Mouse (Mus musculus): ENCODE results near the gene Sdccag8. TPM values are rescaled to one million over a fixed set of nuclear protein-coding genes. Genes with fewer than 3 reads are reported as not detected.

The Sdccag8 gene
- 11.1 and 11.5 TPM in 2 replicates for polyA plus RNA-seq (2015; fragmentation: Nextera tagmentation; extraction: Ambion mirVana)

- H3K36me3 ChIP-seq (ENCODE audit: control insufficient read depth, insufficient read depth): no peaks in the 10 kb centered on the region
- peak within 1 kb of the TSS; percentile 97 for H3K4me3 ChIP-seq (ENCODE audit: low read length)
- H3K27ac ChIP-seq (ENCODE audit: low read length): peak within 1 kb of the TSS; percentile 99
- H3K4me2 ChIP-seq (ENCODE audit: low read depth, low read length): peak within 1 kb of the TSS; percentile 81
- H3K9me3 ChIP-seq (replicated peaks; ENCODE audit: control insufficient read depth, low read length): no peaks in the 10 kb centered on the region
- no peaks in the 10 kb centered on the region for H3K27me3 ChIP-seq (ENCODE audit: control insufficient read depth, insufficient read depth, low read length)
- 0% methylated on average over 25 of the region's 25 CpGs for WGBS
- H3K9ac ChIP-seq (ENCODE audit: low read length): peak within 1 kb of the TSS; percentile 94
- ATAC-seq (replicated peaks; ENCODE audit: extremely low read depth, insufficient read depth, low FRiP score): peak; percentile 94
- peaks cover 20% of the 10 kb centered on the region for H3K4me1 ChIP-seq (ENCODE audit: control insufficient read depth, insufficient read depth, low read length)
Observed at GRCm38 (mm10) chr1:176814591-176815062, at the start of gene Sdccag8. Gene Sdccag8 (plus strand): TSS chr1:176814660.

- Histone ChIP-seq H3K9ac (ENCODE audit: low read length) (no peak overlapping the region), H3K27ac (ENCODE audit: low read length) (no peak overlapping the region), H3K4me2 (ENCODE audit: low read depth, low read length) (no peak overlapping the region), H3K4me3 (ENCODE audit: low read length) (no peak overlapping the region), H3K27me3 (ENCODE audit: control insufficient read depth, insufficient read depth, low read length) (no peaks in the 10 kb centered on the region), H3K9me3 (replicated peaks; ENCODE audit: control insufficient read depth, low read length) (no peaks in the 10 kb centered on the region), H3K36me3 (ENCODE audit: control insufficient read depth, insufficient read depth) (peaks cover 20% of the 10 kb centered on the region; the same call in 1 of the 2 replicates), H3K4me1 (ENCODE audit: control insufficient read depth, insufficient read depth, low read length) (no peaks in the 10 kb centered on the region)
- 68% methylated on average over 4 of the region's 4 CpGs for WGBS
- no peak for ATAC-seq (replicated peaks; ENCODE audit: extremely low read depth, insufficient read depth, low FRiP score)
Observed at GRCm38 (mm10) chr1:176774533-176774932, 39.9 kb upstream of the Sdccag8 start.

GRCm38 (mm10) chr1:176789326-176789725 is 25.1 kb upstream of the Sdccag8 start:
- Histone ChIP-seq H3K36me3 (ENCODE audit: control insufficient read depth, insufficient read depth) (peaks cover 13% of the 10 kb centered on the region), H3K9ac (ENCODE audit: low read length) (no peak overlapping the region), H3K4me2 (ENCODE audit: low read depth, low read length) (no peak overlapping the region), H3K4me1 (ENCODE audit: control insufficient read depth, insufficient read depth, low read length) (no peaks in the 10 kb centered on the region), H3K27me3 (ENCODE audit: control insufficient read depth, insufficient read depth, low read length) (no peaks in the 10 kb centered on the region), H3K4me3 (ENCODE audit: low read length) (no peak overlapping the region), H3K9me3 (replicated peaks; ENCODE audit: control insufficient read depth, low read length) (no peaks in the 10 kb centered on the region), H3K27ac (ENCODE audit: low read length) (no peak overlapping the region)
- no peak for ATAC-seq (replicated peaks; ENCODE audit: extremely low read depth, insufficient read depth, low FRiP score)
- 84% methylated on average over 7 of the region's 7 CpGs for WGBS

GRCm38 (mm10) chr1:176792175-176792574 is 22.3 kb upstream of the Sdccag8 start:
- WGBS: 95% methylated on average over 1 of the region's 1 CpGs

GRCm38 (mm10) chr1:176798673-176799072 is 15.8 kb upstream of the Sdccag8 start:
- Histone ChIP-seq H3K9me3 (replicated peaks; ENCODE audit: control insufficient read depth, low read length) (no peaks in the 10 kb centered on the region), H3K4me1 (ENCODE audit: control insufficient read depth, insufficient read depth, low read length) (peaks cover 15% of the 10 kb centered on the region), H3K4me2 (ENCODE audit: low read depth, low read length) (no peak overlapping the region), H3K27ac (ENCODE audit: low read length) (no peak overlapping the region), H3K36me3 (ENCODE audit: control insufficient read depth, insufficient read depth) (no peaks in the 10 kb centered on the region), H3K27me3 (ENCODE audit: control insufficient read depth, insufficient read depth, low read length) (no peaks in the 10 kb centered on the region), H3K4me3 (ENCODE audit: low read length) (no peak overlapping the region), H3K9ac (ENCODE audit: low read length) (no peak overlapping the region)
- no peak for ATAC-seq (replicated peaks; ENCODE audit: extremely low read depth, insufficient read depth, low FRiP score)

More at GRCm38 (mm10) chr1:176792175-176792574, 22.3 kb upstream of the Sdccag8 start:
- peaks cover 6% of the 10 kb centered on the region for H3K4me1 ChIP-seq (ENCODE audit: control insufficient read depth, insufficient read depth, low read length)
- no peaks in the 10 kb centered on the region for H3K27me3 ChIP-seq (ENCODE audit: control insufficient read depth, insufficient read depth, low read length)
- H3K27ac ChIP-seq (ENCODE audit: low read length): no peak overlapping the region
- H3K4me2 ChIP-seq (ENCODE audit: low read depth, low read length): no peak overlapping the region
- H3K9ac ChIP-seq (ENCODE audit: low read length): no peak overlapping the region
- no peak overlapping the region for H3K4me3 ChIP-seq (ENCODE audit: low read length)
- no peaks in the 10 kb centered on the region for H3K9me3 ChIP-seq (replicated peaks; ENCODE audit: control insufficient read depth, low read length)
- peaks cover 3% of the 10 kb centered on the region for H3K36me3 ChIP-seq (ENCODE audit: control insufficient read depth, insufficient read depth)
- no peak for ATAC-seq (replicated peaks; ENCODE audit: extremely low read depth, insufficient read depth, low FRiP score)

- peak; percentile 70; the same call in 1 of the 2 replicates for ATAC-seq (replicated peaks; ENCODE audit: extremely low read depth, insufficient read depth, low FRiP score)
- peak overlapping the region; percentile 40 for H3K27ac ChIP-seq (ENCODE audit: low read length)
- WGBS: 14% methylated on average over 2 of the region's 2 CpGs
Observed at GRCm38 (mm10) chr1:176800728-176801365, 13.6 kb upstream of the Sdccag8 start.

GRCm38 (mm10) chr1:176810161-176810560 is 4.3 kb upstream of the Sdccag8 start:
- Histone ChIP-seq H3K9me3 (replicated peaks; ENCODE audit: control insufficient read depth, low read length) (no peaks in the 10 kb centered on the region), H3K4me1 (ENCODE audit: control insufficient read depth, insufficient read depth, low read length) (peaks cover 17% of the 10 kb centered on the region), H3K27me3 (ENCODE audit: control insufficient read depth, insufficient read depth, low read length) (no peaks in the 10 kb centered on the region), H3K4me3 (ENCODE audit: low read length) (no peak overlapping the region), H3K27ac (ENCODE audit: low read length) (no peak overlapping the region), H3K4me2 (ENCODE audit: low read depth, low read length) (no peak overlapping the region), H3K9ac (ENCODE audit: low read length) (no peak overlapping the region), H3K36me3 (ENCODE audit: control insufficient read depth, insufficient read depth) (no peaks in the 10 kb centered on the region)
- ATAC-seq (replicated peaks; ENCODE audit: extremely low read depth, insufficient read depth, low FRiP score): no peak

More at GRCm38 (mm10) chr1:176800728-176801365, 13.6 kb upstream of the Sdccag8 start:
- H3K9me3 ChIP-seq (replicated peaks; ENCODE audit: control insufficient read depth, low read length): no peaks in the 10 kb centered on the region
- H3K4me2 ChIP-seq (ENCODE audit: low read depth, low read length): peak overlapping the region; percentile 20; the same call in 1 of the 2 replicates
- no peaks in the 10 kb centered on the region for H3K36me3 ChIP-seq (ENCODE audit: control insufficient read depth, insufficient read depth)
- no peaks in the 10 kb centered on the region for H3K27me3 ChIP-seq (ENCODE audit: control insufficient read depth, insufficient read depth, low read length)
- H3K9ac ChIP-seq (ENCODE audit: low read length): no peak overlapping the region
- no peak overlapping the region for H3K4me3 ChIP-seq (ENCODE audit: low read length)
- peaks cover 9% of the 10 kb centered on the region for H3K4me1 ChIP-seq (ENCODE audit: control insufficient read depth, insufficient read depth, low read length)

GRCm38 (mm10) chr1:176811892-176812291 is 2.6 kb upstream of the Sdccag8 start:
- WGBS: 78% methylated on average over 3 of the region's 3 CpGs
- H3K9ac ChIP-seq (ENCODE audit: low read length): peak overlapping the region; percentile 94
- ATAC-seq (replicated peaks; ENCODE audit: extremely low read depth, insufficient read depth, low FRiP score): no peak
- H3K9me3 ChIP-seq (replicated peaks; ENCODE audit: control insufficient read depth, low read length): no peaks in the 10 kb centered on the region
- peak overlapping the region; percentile 54; the same call in 1 of the 2 replicates for H3K27ac ChIP-seq (ENCODE audit: low read length)
- peak overlapping the region; percentile 97 for H3K4me3 ChIP-seq (ENCODE audit: low read length)
- H3K4me2 ChIP-seq (ENCODE audit: low read depth, low read length): peak overlapping the region; percentile 81
- peaks cover 18% of the 10 kb centered on the region for H3K4me1 ChIP-seq (ENCODE audit: control insufficient read depth, insufficient read depth, low read length)
- no peaks in the 10 kb centered on the region for H3K27me3 ChIP-seq (ENCODE audit: control insufficient read depth, insufficient read depth, low read length)
- no peaks in the 10 kb centered on the region for H3K36me3 ChIP-seq (ENCODE audit: control insufficient read depth, insufficient read depth)

GRCm38 (mm10) chr1:176812491-176813291 is 1.8 kb upstream of the Sdccag8 start:
- H3K27me3 ChIP-seq (ENCODE audit: control insufficient read depth, insufficient read depth, low read length): no peaks in the 10 kb centered on the region
- WGBS: 8% methylated on average over 11 of the region's 11 CpGs
- peak overlapping the region; percentile 94 for H3K9ac ChIP-seq (ENCODE audit: low read length)
- ATAC-seq (replicated peaks; ENCODE audit: extremely low read depth, insufficient read depth, low FRiP score): no peak
- H3K27ac ChIP-seq (ENCODE audit: low read length): peak overlapping the region; percentile 99
- peaks cover 16% of the 10 kb centered on the region for H3K4me1 ChIP-seq (ENCODE audit: control insufficient read depth, insufficient read depth, low read length)
- peak overlapping the region; percentile 81 for H3K4me2 ChIP-seq (ENCODE audit: low read depth, low read length)
- H3K36me3 ChIP-seq (ENCODE audit: control insufficient read depth, insufficient read depth): no peaks in the 10 kb centered on the region
- peak overlapping the region; percentile 97 for H3K4me3 ChIP-seq (ENCODE audit: low read length)
- no peaks in the 10 kb centered on the region for H3K9me3 ChIP-seq (replicated peaks; ENCODE audit: control insufficient read depth, low read length)

All from heart, embryonic 16.5 days (tissue).